Mouse (Mus musculus): ENCODE measurements around the gene Trpv3. TPM values are rescaled to one million over a fixed set of nuclear protein-coding genes. Genes with fewer than 3 reads are reported as not detected.

Trpv3 gene
- polyA plus RNA-seq, 1 experiment from 2014 or later: 0.18 TPM

DNA sequence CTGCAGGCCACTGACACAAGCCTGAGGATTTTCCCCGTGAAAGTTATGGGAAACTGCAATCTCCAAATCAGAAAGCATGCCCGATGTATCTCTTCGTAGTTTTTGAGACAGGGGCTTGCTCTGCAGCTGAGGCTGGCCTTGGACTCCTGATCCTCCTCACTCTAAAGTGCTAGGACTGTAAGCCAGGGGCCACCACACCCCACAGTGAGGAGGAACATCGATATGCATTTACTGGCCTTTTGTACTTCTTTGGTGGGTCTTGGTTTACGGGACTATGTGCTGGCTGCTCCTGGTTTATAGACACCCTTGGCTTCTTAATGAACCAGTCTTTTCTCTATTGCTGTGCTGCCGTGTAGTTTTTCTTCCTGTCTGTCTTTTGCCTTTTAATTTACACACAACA is 25.0 kb upstream of the Trpv3 start:
- Histone ChIP-seq H3K27me3 (no peaks in the 10 kb centered on the region), H3K4me1 (peaks cover 8% of the 10 kb centered on the region; the same call in 1 of the 2 replicates), H3K36me3 (no peaks in the 10 kb centered on the region), H3K9me3 (replicated peaks) (no peaks in the 10 kb centered on the region), H3K4me2 (no peak overlapping the region), H3K4me3 (replicated peaks) (no peak overlapping the region), H3K27ac (no peak overlapping the region), H3K9ac (no peak overlapping the region)
- WGBS: 63% methylated on average over 6 of the region's 6 CpGs
- no peak for ATAC-seq (replicated peaks; ENCODE audit: low FRiP score)

DNA sequence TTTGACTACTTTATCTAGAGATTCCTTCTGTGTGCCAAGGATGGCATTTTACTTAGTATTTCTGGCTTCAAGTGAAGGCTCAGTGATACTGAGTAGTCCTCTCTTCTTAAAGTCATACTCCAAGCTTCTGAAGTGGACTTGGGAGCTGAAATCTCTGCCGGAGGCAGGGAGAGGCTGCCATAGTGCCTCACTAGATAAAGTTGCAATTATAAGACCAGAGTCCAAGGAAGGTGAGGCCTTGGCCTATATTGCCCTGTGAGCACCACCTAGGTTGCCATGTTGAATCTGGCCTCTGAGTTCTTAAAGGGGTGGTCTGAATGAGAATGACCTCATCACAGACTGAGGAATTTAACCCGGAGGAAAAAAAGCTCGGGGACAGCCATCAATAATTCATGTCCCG is 24.4 kb upstream of the Trpv3 start:
- no peak overlapping the region for H3K9ac ChIP-seq
- ATAC-seq (replicated peaks; ENCODE audit: low FRiP score): no peak
- H3K9me3 ChIP-seq (replicated peaks): no peaks in the 10 kb centered on the region
- WGBS: 76% methylated on average over 4 of the region's 4 CpGs
- no peak overlapping the region for H3K27ac ChIP-seq
- peaks cover 8% of the 10 kb centered on the region; the same call in 1 of the 2 replicates for H3K4me1 ChIP-seq
- H3K27me3 ChIP-seq: no peaks in the 10 kb centered on the region
- no peak overlapping the region for H3K4me2 ChIP-seq
- no peak overlapping the region for H3K4me3 ChIP-seq (replicated peaks)
- H3K36me3 ChIP-seq: no peaks in the 10 kb centered on the region

DNA sequence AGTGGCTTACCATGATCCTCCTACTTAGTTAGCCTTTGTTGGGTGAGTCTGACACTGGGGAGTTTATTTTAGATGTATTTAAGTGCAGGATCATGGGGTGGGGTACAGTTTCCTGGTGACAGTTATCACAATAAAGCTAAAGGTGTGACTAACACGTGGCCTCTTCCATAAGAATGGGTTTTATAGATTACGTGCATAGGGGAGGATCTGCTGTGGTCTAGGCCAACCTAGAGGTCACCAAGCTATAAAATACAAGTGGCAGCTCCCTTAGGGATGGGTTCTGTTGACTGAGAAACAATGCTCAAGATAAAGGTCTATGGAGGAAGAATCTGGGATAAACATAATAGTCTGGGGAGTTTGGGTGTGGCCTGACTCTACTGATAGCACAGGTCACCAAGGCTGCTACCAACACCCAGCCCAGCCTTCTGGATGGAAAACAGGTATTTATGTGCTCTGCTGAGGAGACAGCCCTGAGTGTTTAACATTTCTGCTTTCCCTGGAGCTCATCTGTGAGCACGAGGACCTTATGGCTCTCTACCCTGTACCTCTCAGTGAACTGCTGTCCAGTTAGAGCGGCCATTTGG is 9.7 kb upstream of the Trpv3 start:
- WGBS: 58% methylated on average over 4 of the region's 4 CpGs
- no peak for ATAC-seq (replicated peaks; ENCODE audit: low FRiP score)

DNA sequence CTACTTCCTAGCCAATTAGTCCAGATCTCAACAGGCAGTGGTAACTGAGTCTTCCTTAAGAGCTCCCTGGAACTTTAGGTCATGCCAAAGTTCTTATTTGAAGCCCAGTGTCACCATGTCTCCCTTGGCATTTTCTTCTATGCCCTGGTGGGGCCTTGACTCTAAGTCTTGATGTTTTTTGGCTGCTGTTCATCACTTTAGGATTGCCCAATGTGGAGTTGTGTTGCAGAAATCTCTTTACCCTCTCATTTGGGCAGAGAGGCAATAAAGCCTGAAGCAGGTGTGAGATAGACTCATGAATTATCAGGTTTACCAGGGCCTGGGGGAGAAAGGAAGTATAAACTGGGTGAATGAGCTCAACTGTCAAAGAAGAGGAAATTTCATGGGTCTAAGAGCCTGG is 8.5 kb upstream of the Trpv3 start:
- Histone ChIP-seq H3K4me3 (replicated peaks) (no peak overlapping the region), H3K27me3 (no peaks in the 10 kb centered on the region), H3K4me2 (no peak overlapping the region), H3K36me3 (no peaks in the 10 kb centered on the region), H3K27ac (no peak overlapping the region), H3K9ac (no peak overlapping the region), H3K4me1 (no peaks in the 10 kb centered on the region), H3K9me3 (replicated peaks) (no peaks in the 10 kb centered on the region)
- no peak for ATAC-seq (replicated peaks; ENCODE audit: low FRiP score)

More for the DNA sequence above, 9.7 kb upstream of the Trpv3 start:
- no peaks in the 10 kb centered on the region for H3K9me3 ChIP-seq (replicated peaks)
- H3K36me3 ChIP-seq: no peaks in the 10 kb centered on the region
- H3K4me1 ChIP-seq: no peaks in the 10 kb centered on the region
- H3K4me3 ChIP-seq (replicated peaks): no peak overlapping the region
- H3K4me2 ChIP-seq: no peak overlapping the region
- H3K27me3 ChIP-seq: no peaks in the 10 kb centered on the region
- H3K27ac ChIP-seq: no peak overlapping the region
- H3K9ac ChIP-seq: no peak overlapping the region

DNA sequence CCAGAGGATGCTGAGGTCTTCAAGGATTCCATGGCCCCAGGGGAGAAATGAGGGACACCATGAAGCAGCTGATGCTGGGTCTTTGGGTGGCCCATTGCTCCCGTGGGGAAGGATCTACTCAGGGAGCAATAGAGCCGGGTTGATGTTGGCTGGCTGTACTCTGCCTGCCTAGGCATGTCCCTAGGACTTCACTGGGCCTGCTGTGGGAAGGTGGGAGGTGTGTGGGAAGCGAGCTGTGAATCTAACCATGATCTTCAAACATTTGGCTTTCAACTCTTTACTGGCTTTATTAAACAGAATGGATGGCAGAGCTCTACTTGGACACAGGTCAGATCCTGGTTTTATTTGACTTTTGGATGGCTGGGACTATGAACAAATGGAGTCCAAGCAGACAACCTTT is 6.7 kb upstream of the Trpv3 start:
- Histone ChIP-seq H3K27me3 (no peaks in the 10 kb centered on the region), H3K9me3 (replicated peaks) (no peaks in the 10 kb centered on the region), H3K4me1 (no peaks in the 10 kb centered on the region), H3K36me3 (no peaks in the 10 kb centered on the region), H3K9ac (no peak overlapping the region), H3K4me3 (replicated peaks) (no peak overlapping the region), H3K4me2 (no peak overlapping the region), H3K27ac (no peak overlapping the region)
- no peak for ATAC-seq (replicated peaks; ENCODE audit: low FRiP score)
- 80% methylated on average over 3 of the region's 3 CpGs for WGBS

DNA sequence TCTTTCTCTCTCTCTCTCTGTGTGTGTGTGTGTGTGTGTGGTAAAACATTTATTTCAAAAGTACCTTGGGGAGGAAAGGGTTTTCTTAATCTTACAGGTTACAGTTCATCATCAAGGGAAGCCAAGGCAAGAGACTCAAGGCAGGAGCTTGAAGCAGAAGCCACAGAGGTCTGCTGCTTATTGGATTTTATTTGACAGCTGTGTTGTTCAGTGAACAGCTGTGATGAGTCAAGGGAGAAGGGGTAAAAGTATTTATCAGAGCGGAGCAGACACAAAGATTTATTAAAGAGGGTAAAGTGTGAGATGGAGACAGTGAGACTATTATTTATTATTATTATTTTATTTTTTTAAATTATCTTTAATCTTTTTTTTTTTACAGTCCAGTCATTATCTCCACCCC is 5.8 kb upstream of the Trpv3 start:
- Histone ChIP-seq H3K4me3 (replicated peaks) (no peak overlapping the region), H3K27ac (no peak overlapping the region), H3K9ac (no peak overlapping the region), H3K27me3 (no peaks in the 10 kb centered on the region), H3K36me3 (no peaks in the 10 kb centered on the region), H3K4me1 (no peaks in the 10 kb centered on the region), H3K9me3 (replicated peaks) (no peaks in the 10 kb centered on the region), H3K4me2 (no peak overlapping the region)
- 41% methylated on average over 1 of the region's 1 CpGs for WGBS
- ATAC-seq (replicated peaks; ENCODE audit: low FRiP score): no peak

DNA sequence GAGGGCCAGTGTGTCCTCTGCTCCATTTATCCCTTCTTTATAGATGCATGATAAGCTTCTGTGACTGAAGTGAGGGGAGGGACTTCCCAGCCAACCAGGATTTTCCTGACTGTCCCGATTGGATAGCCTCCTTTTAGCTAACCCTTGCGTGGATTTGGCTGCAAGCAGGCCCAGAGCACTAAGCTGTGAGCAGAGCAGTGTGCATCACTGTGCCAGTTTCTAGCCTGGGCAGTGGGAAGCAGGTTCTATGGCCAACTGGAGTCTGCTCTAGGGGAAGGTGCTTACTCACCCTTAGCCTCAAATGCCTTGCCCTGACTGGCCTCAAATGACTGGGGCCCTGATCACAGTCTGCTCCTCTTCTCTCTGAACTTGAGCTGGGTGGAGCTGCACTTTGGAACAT is 7.6 kb downstream of the Trpv3 start:
- Histone ChIP-seq H3K4me1 (no peaks in the 10 kb centered on the region), H3K9ac (no peak overlapping the region), H3K9me3 (replicated peaks) (no peaks in the 10 kb centered on the region), H3K27me3 (no peaks in the 10 kb centered on the region), H3K4me2 (no peak overlapping the region), H3K27ac (no peak overlapping the region), H3K36me3 (no peaks in the 10 kb centered on the region), H3K4me3 (replicated peaks) (no peak overlapping the region)
- WGBS: 36% methylated on average over 2 of the region's 2 CpGs
- no peak for ATAC-seq (replicated peaks; ENCODE audit: low FRiP score)

DNA sequence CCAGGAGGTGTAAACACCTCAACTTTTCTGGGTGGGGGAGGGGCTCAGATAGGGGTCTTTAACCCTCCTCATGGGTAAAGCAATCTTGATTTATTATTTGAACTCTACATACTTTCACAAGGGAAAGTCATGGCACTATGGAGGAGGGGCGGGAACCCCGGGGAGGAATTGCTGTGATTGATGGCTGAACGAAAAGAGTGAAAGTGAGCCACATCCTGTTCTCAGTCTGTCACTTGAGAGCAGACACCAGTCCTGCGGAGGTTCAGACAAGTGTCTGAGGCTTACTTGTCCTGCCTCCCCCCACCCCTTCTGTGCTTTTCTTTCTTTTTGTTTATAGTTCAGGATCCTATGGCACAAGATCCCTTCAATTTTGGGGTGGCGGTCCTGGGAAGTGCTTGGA is 13.5 kb downstream of the Trpv3 start:
- no peaks in the 10 kb centered on the region for H3K27me3 ChIP-seq
- H3K9ac ChIP-seq: no peak overlapping the region
- WGBS: 17% methylated on average over 5 of the region's 5 CpGs
- no peak for ATAC-seq (replicated peaks; ENCODE audit: low FRiP score)
- H3K4me1 ChIP-seq: peaks cover 40% of the 10 kb centered on the region
- H3K4me3 ChIP-seq (replicated peaks): no peak overlapping the region
- H3K9me3 ChIP-seq (replicated peaks): no peaks in the 10 kb centered on the region
- H3K36me3 ChIP-seq: no peaks in the 10 kb centered on the region
- H3K4me2 ChIP-seq: 0 out of 2 replicates have a peak overlapping the region, but pooled peaks have one; percentile 5
- H3K27ac ChIP-seq: 0 out of 2 replicates have a peak overlapping the region, but pooled peaks have one; percentile 6

DNA sequence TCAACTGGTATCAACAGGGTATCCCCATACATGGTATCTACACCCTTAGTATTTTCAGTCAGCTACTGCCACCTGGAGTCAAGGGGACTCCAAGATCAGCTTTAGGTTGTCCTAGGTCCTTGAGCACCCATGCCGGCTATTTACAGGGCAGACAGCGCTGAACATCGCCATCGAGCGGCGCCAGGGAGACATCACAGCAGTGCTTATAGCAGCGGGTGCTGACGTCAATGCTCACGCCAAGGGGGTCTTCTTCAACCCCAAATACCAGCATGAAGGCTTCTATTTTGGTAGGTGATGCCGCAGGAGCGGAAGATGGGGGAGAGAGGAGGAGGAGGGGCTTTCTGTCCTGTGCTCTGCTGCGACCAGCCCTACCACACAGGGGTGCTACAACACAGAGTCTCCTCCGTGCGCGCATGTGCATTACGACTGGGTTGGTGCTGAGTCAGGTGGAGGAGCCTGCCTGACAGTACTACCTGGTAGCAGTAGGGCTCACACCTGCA is 14.4 kb downstream of the Trpv3 start:
- WGBS: under 1% methylated on average over 16 of the region's 16 CpGs
- Histone ChIP-seq H3K9me3 (replicated peaks) (no peaks in the 10 kb centered on the region), H3K36me3 (no peaks in the 10 kb centered on the region), H3K4me2 (peak overlapping the region; percentile 67), H3K27ac (no peak overlapping the region), H3K27me3 (no peaks in the 10 kb centered on the region), H3K4me3 (replicated peaks) (peak overlapping the region; percentile 43), H3K9ac (no peak overlapping the region), H3K4me1 (peaks cover 40% of the 10 kb centered on the region)
- ATAC-seq (replicated peaks; ENCODE audit: low FRiP score): peak; percentile 76

DNA sequence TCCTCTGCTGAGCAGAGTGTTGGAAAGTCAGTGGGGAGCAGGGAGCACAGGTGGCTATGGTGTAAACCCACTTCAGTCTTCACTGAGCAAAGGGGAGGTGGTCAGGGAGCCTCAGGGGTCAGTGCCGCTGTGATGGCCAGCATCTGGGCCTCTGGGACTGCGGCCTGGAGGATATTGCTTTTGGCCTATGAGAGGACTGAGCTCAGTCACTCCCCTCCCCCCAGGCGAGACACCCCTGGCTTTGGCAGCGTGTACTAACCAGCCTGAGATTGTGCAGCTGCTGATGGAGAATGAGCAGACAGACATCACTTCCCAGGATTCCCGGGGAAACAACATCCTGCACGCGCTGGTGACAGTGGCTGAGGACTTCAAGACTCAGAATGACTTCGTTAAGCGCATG is 16.2 kb downstream of the Trpv3 start:
- no peaks in the 10 kb centered on the region for H3K27me3 ChIP-seq
- H3K36me3 ChIP-seq: no peaks in the 10 kb centered on the region
- WGBS: 34% methylated on average over 9 of the region's 9 CpGs
- H3K27ac ChIP-seq: peak overlapping the region; percentile 27; the same call in 1 of the 2 replicates
- H3K9ac ChIP-seq: no peak overlapping the region
- H3K9me3 ChIP-seq (replicated peaks): no peaks in the 10 kb centered on the region
- ATAC-seq (replicated peaks; ENCODE audit: low FRiP score): peak; percentile 69
- H3K4me1 ChIP-seq: peaks cover 40% of the 10 kb centered on the region
- no peak overlapping the region for H3K4me2 ChIP-seq
- no peak overlapping the region for H3K4me3 ChIP-seq (replicated peaks)

DNA sequence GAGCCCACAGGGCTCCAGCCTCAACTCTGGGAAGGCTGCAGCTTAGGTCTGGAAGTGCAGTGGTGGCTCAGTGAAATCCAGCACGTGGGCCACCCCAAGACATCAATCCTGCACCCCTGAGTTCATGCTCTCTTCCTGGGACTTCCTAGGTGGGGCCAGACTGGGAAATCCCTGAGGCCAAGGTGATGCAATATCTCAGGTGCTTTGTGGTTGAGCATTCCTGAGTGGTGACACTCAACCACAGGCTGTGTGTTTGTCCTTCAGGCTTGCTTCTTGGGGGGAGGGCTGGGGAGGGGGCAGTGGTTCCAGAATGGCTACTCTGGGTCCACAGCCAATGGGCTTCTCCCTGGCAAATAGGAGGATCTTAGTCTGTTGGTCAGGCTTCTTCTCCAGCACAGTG is 16.7 kb downstream of the Trpv3 start:
- 50% methylated on average over 1 of the region's 1 CpGs for WGBS
- H3K9me3 ChIP-seq (replicated peaks): no peaks in the 10 kb centered on the region
- no peak for ATAC-seq (replicated peaks; ENCODE audit: low FRiP score)
- no peaks in the 10 kb centered on the region for H3K36me3 ChIP-seq
- H3K4me2 ChIP-seq: no peak overlapping the region
- H3K27ac ChIP-seq: peak overlapping the region; percentile 27
- H3K4me1 ChIP-seq: peaks cover 40% of the 10 kb centered on the region
- no peak overlapping the region for H3K9ac ChIP-seq
- no peaks in the 10 kb centered on the region for H3K27me3 ChIP-seq
- H3K4me3 ChIP-seq (replicated peaks): no peak overlapping the region

DNA sequence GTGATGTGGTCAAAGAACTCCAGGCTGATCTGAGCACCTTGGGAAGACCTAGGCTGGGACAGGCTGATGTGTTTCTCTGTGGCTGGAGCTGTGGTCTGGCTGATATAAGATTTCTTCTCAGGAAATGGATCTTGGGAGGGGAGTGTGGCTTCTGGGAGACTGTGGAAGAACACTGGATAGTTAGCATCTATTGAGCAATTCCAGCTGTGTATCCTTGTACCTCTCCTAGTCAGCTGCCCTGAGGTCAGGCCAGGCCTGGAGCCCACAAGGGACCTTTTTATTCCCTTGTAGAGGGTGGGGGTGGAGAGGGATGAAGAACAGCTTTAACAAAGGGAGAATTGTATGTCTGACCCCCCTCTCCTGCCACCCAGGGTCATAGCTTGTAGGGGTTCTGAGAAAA is 17.2 kb downstream of the Trpv3 start:
- H3K4me1 ChIP-seq: peaks cover 40% of the 10 kb centered on the region
- H3K9ac ChIP-seq: no peak overlapping the region
- H3K4me2 ChIP-seq: no peak overlapping the region
- no peaks in the 10 kb centered on the region for H3K9me3 ChIP-seq (replicated peaks)
- peak overlapping the region; percentile 2; the same call in 1 of the 2 replicates for H3K27ac ChIP-seq
- ATAC-seq (replicated peaks; ENCODE audit: low FRiP score): no peak
- H3K36me3 ChIP-seq: no peaks in the 10 kb centered on the region
- no peak overlapping the region for H3K4me3 ChIP-seq (replicated peaks)
- no peaks in the 10 kb centered on the region for H3K27me3 ChIP-seq

DNA sequence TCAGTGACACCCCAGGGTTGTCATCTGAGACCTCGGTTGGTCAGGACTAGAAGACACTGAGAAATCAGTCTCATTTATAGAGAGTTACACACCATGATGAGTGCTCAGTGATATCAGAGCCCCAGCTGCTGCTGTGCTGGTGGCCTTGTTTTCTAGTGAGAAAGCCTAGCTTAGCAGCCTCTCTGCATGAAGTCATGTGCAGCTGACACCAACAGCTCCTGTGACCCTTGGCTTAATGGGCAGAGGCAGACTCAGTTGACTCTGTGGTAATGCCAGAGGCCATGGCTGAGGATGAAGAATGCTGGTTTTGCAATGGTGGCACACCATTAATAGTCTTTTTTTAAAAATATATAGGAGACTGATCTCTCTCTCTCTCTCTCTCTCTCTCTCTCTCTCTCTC is 22.4 kb downstream of the Trpv3 start:
- Histone ChIP-seq H3K9me3 (replicated peaks) (no peaks in the 10 kb centered on the region), H3K4me2 (no peak overlapping the region), H3K27ac (no peak overlapping the region), H3K4me1 (no peaks in the 10 kb centered on the region), H3K9ac (no peak overlapping the region), H3K4me3 (replicated peaks) (no peak overlapping the region), H3K36me3 (no peaks in the 10 kb centered on the region), H3K27me3 (no peaks in the 10 kb centered on the region)
- 80% methylated on average over 1 of the region's 1 CpGs for WGBS
- ATAC-seq (replicated peaks; ENCODE audit: low FRiP score): no peak
